Mouse (Mus musculus) lung, embryonic 16.5 days (tissue): ENCODE data around the gene Psmb4. TPM values are rescaled to one million over a fixed set of nuclear protein-coding genes. Genes with fewer than 3 reads are reported as not detected.
A peak's percentile ranks its signal among the peaks of the same experiment; 100 is the strongest.

Experiments used
- ATAC-seq: fragments of 200-750 bp; cut with Nextera tagmentation; 2 replicates; pipeline ENCODE4 v1.8.0; 2017; ENCODE audit warnings: low read depth, mild to moderate bottlenecking, moderate library complexity
- H3K27ac ChIP-seq: fragments of 300-500 bp; sonication (generic); 2 replicates; pipeline ENCODE4 v1.5.1; 2014; ENCODE audit warnings: mild to moderate bottlenecking, control low read depth, low read length
- H3K27me3 ChIP-seq: fragments of 300-500 bp; sonication (generic); 2 replicates; pipeline ENCODE4 v1.6.1; 2014; ENCODE audit warnings: low read depth, low read length, mixed read lengths; ENCODE audit not compliant: control insufficient read depth, insufficient read depth
- H3K36me3 ChIP-seq: fragments of 300-500 bp; sonication (generic); 2 replicates; pipeline ENCODE4 v1.6.1; 2014; ENCODE audit warnings: low read length; ENCODE audit not compliant: control insufficient read depth, insufficient read depth
- H3K4me1 ChIP-seq: fragments of 300-500 bp; sonication (generic); replicated peaks from 2 replicates; pipeline ENCODE4 v1.6.1; 2014; ENCODE audit warnings: low read length, mixed read lengths; ENCODE audit not compliant: control insufficient read depth, insufficient read depth
- H3K4me2 ChIP-seq: fragments of 300-500 bp; sonication (generic); 2 replicates; pipeline ENCODE4 v1.6.1; 2014; ENCODE audit warnings: low read depth, low read length, control low read depth
- H3K4me3 ChIP-seq: fragments of 300-500 bp; sonication (generic); 2 replicates; pipeline ENCODE4 v1.5.1; 2014; ENCODE audit warnings: mild to moderate bottlenecking, low read length, control low read depth
- H3K9ac ChIP-seq: fragments of 300-500 bp; sonication (generic); 2 replicates; pipeline ENCODE4 v1.6.1; 2014; ENCODE audit warnings: low read length, control low read depth
- H3K9me3 ChIP-seq: fragments of 300-500 bp; sonication (generic); 2 replicates; pipeline ENCODE4 v1.6.1; 2016; ENCODE audit warnings: low read length; ENCODE audit not compliant: control insufficient read depth
- WGBS: fragments of 180-500 bp; shearing (Covaris S2); extraction: QIAGEN DNeasy Blood & Tissue Kit; methylation state at CpG from one replicate; pipeline ENCODE4 v1.1.7; 2014; 5-methylcytosine and 5-hydroxymethylcytosine counted together
- polyA plus RNA-seq: library from polyadenylated mRNA; unstranded; fragments of >200 nt; fragmentation: Nextera tagmentation; extraction: Ambion mirVana; gene quantifications from 2 replicates; pipeline ENCODE4 v1.2.1, GENCODE M21; 2015

Psmb4 gene
- polyA plus RNA-seq, 1 experiment from 2014 or later: 306 TPM

DNA sequence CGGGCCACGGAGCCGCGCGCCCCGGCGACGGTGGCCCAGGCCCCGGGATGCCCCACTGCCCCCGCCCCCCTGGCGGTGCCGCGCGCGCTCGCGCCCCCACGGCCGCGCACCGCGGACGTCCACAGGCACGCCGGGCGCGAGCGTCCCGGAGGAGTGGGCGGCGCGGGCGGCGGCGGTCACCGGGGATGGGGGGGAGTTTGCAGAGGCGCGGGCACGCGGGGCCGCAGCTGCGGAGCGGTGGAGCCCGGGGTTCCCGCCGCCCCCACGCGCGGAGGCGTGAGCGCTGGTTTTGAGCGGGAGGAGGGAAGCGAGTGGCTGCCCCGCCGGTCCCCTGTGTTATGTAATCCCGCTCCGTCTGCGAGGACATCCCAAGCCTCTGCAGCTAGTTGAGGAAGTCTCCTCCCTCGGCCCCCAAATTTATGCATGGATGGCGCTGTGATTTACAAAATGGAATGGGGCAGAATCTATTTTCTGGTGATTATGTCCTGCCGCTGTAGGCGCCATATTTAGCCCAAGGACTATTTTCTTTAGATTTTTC, 48.7 kb downstream of the Psmb4 start:
- under 1% methylated on average over 35 of the region's 62 CpGs for WGBS
- H3K4me3 ChIP-seq: peak overlapping the region; percentile 78
- H3K36me3 ChIP-seq: no peaks in the 10 kb centered on the region
- no peaks in the 10 kb centered on the region for H3K9me3 ChIP-seq
- peaks cover 18% of the 10 kb centered on the region for H3K4me1 ChIP-seq
- peak; percentile 80 for ATAC-seq
- H3K27me3 ChIP-seq: no peaks in the 10 kb centered on the region
- H3K27ac ChIP-seq: peak overlapping the region; percentile 98
- H3K9ac ChIP-seq: peak overlapping the region; percentile 89
- H3K4me2 ChIP-seq: peak overlapping the region; percentile 69

DNA sequence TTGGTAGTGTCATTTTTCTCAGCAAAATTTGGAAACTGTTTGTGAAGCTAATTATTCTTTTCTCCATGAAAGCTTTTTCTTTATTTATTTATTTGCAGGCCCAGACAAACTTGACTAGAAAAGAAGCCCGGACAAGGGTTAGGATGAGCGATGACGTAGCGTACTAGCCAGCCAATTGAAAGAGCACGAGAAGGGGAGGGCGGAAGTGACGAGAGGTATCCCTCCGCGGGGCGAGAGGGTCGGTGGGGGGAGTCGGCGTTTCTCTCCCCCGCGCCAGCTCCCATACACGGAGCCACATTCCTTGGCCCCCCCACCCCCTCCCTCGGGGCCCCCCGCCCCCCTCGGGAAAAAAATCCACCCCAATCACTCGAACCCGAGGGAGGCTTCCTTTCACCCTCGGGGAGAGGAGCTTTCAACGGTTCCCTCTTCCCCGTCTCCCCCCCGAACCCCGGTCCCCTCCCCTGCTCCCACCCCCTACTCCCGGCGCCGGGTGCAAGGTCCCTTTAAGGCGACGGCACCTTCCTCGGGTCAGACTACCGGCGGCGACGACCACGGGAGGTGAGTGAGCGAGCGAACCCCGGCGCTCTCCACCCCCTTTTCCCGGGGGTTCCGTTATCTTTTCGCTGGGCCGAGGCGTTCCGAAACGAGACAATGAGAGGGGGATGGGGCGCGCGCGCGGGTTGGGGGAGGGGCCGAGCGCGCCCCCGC, 49.4 kb downstream of the Psmb4 start, which contains the start of gene Pogz:
Gene Pogz, plus strand, starts transcription at position 385 of the 708 bp plus-strand sequence.
- Histone ChIP-seq H3K27me3 (no peaks in the 10 kb centered on the region), H3K9me3 (no peaks in the 10 kb centered on the region), H3K4me3 (peak within 1 kb of the TSS; percentile 78), H3K27ac (peak within 1 kb of the TSS; percentile 98), H3K4me2 (peak within 1 kb of the TSS; percentile 69), H3K9ac (peak within 1 kb of the TSS; percentile 89), H3K4me1 (peaks cover 22% of the 10 kb centered on the region), H3K36me3 (no peaks in the 10 kb centered on the region)
- 0% methylated on average over 38 of the region's 57 CpGs for WGBS
- ATAC-seq: peak; percentile 95

DNA sequence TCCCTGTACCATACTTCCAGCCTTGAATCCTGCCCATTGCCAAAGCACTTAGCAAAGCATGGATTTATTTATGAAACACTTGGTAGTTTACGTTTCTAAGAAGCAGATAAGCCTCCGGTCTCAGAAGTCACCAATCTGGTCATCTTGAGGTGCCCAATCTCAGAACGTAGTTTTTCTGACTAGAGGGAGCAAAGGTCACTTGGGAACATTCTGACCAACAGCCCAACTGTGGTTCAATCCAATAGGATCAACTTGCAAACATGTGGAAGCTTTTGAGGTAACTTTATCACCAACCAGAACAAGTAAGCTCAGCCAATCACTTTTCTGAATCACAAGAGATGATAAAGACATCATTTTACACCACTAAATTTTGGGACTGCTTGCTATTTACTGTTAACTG, 51.4 kb downstream of the Psmb4 start:
- 28% methylated on average over 3 of the region's 3 CpGs for WGBS
- H3K4me1 ChIP-seq: peaks cover 20% of the 10 kb centered on the region
- H3K36me3 ChIP-seq: no peaks in the 10 kb centered on the region
- no peak overlapping the region for H3K9ac ChIP-seq
- H3K4me2 ChIP-seq: no peak overlapping the region
- no peak for ATAC-seq
- no peaks in the 10 kb centered on the region for H3K27me3 ChIP-seq
- H3K9me3 ChIP-seq: no peaks in the 10 kb centered on the region
- H3K27ac ChIP-seq: no peak overlapping the region
- H3K4me3 ChIP-seq: no peak overlapping the region

Other genes starting within 250 kb of the Psmb4 start
- gene Gm10972, start 243.8 kb downstream of the Psmb4 start, polyA plus RNA-seq: not detected in 2 replicates
- gene Tuft1, start 228.1 kb downstream of the Psmb4 start, polyA plus RNA-seq: 10.9 and 11.9 TPM in 2 replicates
- 8.9 and 13.3 TPM in 2 replicates for gene Selenbp2, start 193.4 kb downstream of the Psmb4 start, polyA plus RNA-seq
- gene Cgn, start 100.5 kb downstream of the Psmb4 start, polyA plus RNA-seq: 33.6 and 37.7 TPM in 2 replicates
- gene Pogz, start 49.4 kb downstream of the Psmb4 start, polyA plus RNA-seq: 14.6 and 16.9 TPM in 2 replicates
- gene Selenbp1, start 46.1 kb upstream of the Psmb4 start, polyA plus RNA-seq: 341 and 430 TPM in 2 replicates
- gene Rfx5, start 67.1 kb upstream of the Psmb4 start, polyA plus RNA-seq: 8.9 and 10.0 TPM in 2 replicates
- 25.1 and 25.7 TPM in 2 replicates for gene Pi4kb, start 87.8 kb upstream of the Psmb4 start, polyA plus RNA-seq
- 23.3 and 23.6 TPM in 2 replicates for gene Zfp687, start 128.5 kb upstream of the Psmb4 start, polyA plus RNA-seq
- 223 and 224 TPM in 2 replicates for gene Psmd4, start 155.7 kb upstream of the Psmb4 start, polyA plus RNA-seq
- 19.5 and 20.2 TPM in 2 replicates for gene Pip5k1a, start 220.0 kb upstream of the Psmb4 start, polyA plus RNA-seq
- gene Vps72, start 224.1 kb upstream of the Psmb4 start, polyA plus RNA-seq: 152 and 156 TPM in 2 replicates
- 2.7 and 4.4 TPM in 2 replicates for gene Tmod4, start 237.5 kb upstream of the Psmb4 start, polyA plus RNA-seq
- gene Scnm1, start 247.1 kb upstream of the Psmb4 start, polyA plus RNA-seq: 69.9 and 79.0 TPM in 2 replicates
- gene Lysmd1, start 247.1 kb upstream of the Psmb4 start, polyA plus RNA-seq: 16.2 and 16.9 TPM in 2 replicates